Mouse (Mus musculus) naive thymus-derived CD4-positive, alpha-beta T cell, adult 2 months (primary cell): Measurements from ENCODE around the gene Abca2.

Source experiments
- DNase-seq: peaks from one replicate; pipeline ENCODE4 v3.0.0-alpha.2; 2011; ENCODE audit warnings: low read depth

Gene Abca2

DNA sequence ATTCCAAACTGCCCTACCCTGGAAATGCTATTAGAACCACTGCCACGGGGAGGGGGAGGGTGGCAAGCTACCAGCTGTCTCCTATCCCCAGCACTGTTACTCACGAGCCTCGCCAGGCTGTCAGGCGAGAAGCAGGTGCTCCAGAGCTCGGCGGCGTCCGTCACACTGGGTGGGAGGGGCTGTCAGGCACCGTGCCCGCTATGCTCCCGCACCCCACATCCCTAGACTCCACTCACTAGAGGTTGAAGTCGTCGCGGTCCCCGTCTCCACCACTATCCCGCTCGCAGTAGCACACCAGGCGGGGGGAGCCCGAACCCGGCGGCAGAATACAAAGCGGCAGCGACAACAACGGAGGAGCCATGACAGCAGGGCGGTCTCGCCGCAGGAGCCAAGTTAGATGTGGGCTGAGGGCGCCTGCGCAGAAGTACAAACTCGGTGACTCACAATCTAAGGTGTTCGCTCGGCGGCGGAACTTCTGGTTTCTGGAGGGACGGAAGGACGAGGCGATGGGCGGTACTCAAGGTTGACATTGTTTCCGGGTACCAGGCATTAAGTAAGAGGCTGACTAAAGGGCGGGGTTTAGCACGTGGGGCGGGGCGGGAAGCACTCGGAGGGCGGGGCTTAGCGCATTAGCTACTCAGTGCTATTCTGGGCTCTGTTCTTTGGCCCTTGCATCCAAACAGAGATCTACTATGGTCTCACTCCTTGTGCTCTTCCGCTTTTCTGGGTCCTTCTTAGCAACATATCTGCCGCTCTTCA is 32.2 kb downstream of the Abca2 start, which contains the start of gene Paxx:
TSS of gene Paxx (minus strand) at position 544 of the 759 bp plus-strand sequence.
- peak; percentile 99 for DNase-seq

DNA sequence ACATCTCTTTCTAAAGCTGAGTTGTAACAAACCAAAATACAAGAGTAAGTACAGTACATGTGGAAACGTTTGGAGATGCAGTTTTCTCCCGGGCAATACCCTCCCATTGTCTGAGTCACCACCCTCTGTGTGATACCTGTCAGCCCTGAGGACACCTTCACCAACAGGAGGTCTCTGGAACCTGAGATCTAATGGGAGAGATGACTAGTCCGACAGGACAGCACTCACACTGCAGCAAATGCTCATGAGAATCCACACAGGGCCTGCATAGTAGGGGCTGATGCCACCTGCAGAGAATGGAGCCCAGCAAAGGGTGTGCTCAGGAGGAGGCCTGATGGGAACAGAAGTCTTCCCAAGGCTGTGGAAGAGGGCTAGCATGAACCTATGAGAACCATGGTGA is 32.9 kb downstream of the Abca2 start:
- no peak for DNase-seq

DNA sequence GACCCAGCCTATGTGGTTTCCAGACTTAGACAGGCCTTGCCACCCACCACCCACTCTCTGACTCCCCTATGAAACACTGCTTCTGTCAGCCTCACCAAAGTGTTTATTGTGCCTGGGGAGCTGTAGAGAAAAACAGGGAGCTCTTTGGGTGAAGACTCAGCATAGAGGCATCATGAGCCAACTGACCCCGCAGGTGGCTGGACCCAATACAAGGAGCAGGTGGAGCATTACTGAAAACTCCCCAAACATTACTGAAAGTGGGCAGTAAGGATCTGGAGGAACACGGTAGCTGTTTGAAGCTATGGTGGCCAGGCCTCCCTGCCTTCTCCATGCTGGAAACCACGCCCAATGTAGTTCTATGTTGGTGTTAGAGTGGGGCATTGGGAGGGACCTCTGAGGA is 35.1 kb downstream of the Abca2 start:
- DNase-seq: peak; percentile 18

DNA sequence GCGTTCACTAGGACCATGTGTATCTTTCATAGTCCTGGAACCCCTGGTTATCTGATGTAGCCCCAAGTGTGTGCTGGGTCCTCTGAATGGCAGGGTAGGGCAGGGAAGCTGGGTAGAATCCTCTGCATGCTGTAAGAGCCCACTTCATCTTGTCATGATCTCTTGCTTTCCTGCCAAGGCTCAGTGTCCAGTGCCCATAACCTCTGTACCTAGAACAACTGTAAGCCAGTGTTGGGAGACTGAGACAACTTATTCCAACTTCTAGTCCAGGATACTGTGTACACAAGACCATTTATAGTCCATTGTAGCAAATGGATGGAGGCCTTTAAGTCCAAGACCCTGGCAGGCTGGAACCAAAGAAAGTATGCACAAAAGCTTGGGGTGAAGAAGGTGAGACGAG is 36.8 kb downstream of the Abca2 start:
- DNase-seq: no peak

DNA sequence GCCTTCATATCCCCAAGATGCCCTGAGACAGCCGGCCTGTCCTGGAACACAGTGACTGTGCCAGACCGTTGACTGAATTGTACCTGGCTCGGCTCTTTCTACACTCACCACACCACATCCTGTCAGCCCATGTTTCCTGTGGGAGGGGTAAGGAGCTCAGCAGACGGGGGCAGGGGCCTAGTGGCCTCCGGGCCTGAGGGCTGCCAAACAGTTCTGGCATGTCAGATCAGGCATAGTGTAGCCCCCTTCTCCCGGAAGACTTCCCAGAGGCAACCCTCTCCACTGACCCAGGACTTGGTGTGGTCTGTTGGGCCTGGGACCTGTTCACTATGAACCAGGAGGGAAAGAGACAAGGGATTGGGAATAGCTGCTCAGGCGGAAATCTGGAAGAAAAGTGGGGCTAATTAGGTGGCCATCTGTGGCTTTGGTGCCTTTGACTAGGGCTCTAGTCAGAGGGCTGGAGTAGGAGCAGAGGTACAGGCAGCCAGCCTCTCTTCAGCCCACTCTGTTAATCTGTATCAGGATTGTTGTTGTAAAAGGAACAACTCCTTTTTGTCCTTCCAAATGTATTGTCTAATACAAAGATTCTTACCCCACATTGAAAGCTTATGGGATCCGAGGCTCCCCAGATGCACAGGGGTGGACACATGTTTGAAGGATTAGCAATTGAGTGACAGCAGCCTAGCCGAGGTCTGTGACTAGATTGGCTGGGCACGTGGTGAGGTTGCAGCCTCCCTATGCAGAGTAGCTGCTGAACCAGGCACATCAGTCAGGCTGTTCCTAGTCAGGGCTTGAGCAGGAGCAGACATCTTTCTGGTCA is 37.5 kb downstream of the Abca2 start:
- peak; percentile 83 for DNase-seq

DNA sequence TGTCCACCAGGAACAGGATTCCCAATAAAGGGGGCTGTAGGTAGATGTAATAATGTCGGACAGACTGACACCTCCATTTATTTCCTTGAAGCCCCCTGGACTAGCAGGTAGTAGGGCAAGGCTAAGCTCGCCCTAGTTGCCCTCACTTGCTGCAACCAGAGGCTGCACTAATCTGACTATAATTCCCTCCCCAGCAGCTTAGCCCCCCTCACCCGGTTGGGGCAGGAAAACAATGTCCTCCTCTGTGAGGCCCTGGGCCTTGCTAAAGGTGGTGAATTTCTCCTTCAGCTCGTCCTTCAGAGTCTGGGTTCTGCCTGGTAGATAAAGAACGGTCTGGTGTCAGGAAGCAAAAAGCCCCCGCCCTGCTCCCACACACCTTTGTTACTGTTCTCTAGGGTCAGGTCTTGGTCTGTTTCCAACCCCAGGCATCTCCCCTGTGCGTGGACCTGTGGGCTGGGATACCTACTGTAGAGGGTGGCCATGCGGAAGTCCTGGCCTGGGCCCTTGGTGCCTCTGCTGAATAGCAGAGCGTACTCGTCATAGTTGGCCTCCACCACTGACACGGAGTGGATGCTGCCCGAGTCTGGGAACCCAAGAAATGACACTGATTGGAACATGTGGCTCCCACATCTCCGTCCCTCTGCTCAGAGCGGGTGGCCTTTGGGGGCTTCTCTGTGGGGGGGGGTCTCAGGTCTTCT is 39.3 kb downstream of the Abca2 start:
- DNase-seq: peak; percentile 20

DNA sequence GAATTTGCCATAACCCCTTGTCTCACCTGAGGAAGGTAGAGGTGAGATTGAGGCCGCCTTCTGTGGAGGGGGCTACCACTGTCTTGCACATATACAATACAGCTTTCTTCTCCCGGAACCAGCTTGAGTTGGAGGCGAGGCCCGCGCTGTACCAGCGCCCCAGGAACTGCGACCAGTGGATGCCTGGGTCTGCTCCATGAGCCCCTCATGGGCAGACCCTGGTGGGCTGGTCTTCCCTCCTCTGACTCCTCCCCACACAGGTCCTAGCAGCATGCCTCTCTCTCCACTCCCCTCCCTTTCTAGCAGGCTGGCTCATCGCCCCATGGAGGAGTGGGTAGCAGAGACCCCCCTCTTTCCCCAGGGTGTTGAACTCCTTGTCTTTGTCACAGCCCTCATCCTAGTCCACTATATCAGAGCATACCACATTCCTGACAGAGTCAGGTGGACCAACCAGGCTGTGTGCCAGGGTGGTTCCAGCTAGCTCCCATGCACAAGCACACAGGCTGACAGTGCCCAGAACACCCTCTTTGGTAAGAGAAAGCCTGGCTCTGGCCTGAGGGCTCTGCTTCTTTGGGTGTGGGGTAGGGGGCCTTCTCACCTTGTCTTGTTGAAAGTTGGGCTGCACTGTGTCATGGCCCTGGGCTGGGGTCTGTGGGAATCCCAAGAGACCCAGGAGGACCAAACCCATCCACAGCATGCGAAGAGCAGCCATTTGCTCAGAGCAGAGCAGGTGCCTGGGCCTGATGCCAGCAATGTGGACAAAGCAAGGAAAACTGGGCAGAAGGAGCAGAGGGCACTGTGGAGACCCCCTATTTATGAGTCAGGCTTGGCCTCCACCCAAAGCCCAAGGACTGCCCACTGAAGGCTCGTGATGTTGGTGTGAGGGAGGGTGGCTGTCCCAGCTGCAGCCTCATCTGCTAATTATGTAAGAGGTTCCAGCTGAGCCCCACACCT is 40.7 kb downstream of the Abca2 start:
- DNase-seq: no peak

DNA sequence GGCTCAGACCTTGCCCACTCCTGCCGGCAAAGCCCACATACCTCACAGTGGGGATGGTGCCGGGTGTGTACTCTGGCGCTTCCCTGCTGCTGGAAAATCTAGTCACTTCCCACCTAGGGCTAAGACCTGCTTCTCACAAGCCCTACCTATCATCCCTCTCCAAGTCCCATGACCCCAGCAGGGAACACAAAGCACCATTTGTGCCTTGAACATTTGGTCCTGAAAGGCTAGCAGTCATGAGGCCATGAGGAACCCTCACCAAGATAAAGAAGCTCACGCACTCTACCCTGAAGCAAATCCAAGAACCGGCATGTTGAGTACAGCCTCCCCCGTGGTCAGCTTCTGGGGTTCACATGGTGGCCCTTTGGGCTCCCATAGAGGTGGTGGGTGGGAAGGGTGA is 41.5 kb downstream of the Abca2 start, which contains the start of gene Ptgds:
TSS of gene Ptgds (minus strand) at position 78 of the 400 bp plus-strand sequence.
- no peak for DNase-seq

DNA sequence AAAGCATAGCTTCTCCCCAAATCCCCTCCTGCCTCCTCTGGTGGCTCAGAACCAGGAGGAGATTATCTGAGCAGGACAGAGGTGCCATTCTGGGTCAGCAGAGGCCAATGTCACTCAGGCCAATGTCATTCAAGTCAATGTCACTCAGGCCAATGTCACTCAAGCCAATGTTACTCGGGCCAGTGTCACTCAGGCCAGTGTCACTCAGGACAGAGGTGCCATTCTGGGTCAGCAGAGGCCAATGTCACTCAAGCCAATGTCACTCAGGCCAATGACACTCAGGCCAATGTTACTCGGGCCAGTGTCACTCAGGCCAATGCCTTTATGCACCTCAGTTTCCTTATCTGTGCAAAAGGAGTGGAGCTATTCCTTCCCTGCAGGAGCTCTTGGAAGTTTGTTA is 44.0 kb downstream of the Abca2 start:
- DNase-seq: no peak

DNA sequence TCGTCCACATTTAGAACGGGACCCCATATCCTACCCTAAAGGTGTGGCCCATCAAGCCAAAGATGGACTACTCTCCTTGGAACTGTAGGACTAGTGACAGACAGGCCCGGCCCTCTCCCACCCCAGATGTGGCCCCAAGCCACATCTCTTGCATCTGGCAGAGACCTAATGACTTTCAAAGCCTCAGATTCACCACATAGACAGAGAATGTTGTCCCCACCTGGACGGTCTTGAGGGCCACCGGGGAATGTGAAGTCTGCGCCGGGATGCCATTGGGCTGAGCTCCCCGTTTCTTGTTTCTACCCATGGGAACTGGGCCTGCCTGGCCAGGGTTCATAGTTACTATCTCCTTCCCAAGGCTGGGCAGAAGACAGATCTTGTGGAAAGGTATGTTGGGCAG is 49.0 kb downstream of the Abca2 start:
- no peak for DNase-seq

DNA sequence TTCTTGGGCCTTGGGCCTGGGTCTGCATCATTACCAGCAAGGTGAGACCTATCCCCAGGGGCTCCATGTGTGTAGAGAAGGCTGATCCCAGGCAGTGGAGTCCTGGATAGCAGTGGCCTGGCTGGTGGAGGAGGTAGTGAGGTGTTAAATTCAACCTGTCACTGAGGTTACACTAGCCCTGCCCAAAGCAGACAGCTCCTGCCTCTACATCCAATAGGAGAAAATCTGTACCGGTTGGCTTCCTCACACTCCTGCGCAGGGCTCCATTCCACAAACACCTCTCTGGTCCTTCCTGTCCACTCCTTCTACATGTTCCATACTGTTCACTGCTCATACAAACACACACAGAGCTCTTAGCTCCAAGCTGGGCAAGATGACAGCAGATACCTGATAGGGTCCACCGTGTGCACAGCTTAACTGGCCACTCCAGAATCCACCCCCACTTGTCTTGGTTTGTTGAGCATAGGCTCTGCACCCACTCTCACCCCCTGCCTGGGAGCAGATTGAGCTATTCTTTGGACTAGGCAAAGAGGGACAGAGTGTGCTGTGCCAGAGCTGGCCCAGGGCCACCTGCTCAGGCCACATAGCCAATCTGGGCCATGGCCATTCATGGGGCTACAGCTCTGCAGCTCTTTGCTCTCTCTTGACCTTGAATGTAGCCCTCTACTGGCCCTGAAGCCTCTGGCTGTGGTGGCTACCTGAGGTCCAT is 49.6 kb downstream of the Abca2 start:
- DNase-seq: no peak

DNA sequence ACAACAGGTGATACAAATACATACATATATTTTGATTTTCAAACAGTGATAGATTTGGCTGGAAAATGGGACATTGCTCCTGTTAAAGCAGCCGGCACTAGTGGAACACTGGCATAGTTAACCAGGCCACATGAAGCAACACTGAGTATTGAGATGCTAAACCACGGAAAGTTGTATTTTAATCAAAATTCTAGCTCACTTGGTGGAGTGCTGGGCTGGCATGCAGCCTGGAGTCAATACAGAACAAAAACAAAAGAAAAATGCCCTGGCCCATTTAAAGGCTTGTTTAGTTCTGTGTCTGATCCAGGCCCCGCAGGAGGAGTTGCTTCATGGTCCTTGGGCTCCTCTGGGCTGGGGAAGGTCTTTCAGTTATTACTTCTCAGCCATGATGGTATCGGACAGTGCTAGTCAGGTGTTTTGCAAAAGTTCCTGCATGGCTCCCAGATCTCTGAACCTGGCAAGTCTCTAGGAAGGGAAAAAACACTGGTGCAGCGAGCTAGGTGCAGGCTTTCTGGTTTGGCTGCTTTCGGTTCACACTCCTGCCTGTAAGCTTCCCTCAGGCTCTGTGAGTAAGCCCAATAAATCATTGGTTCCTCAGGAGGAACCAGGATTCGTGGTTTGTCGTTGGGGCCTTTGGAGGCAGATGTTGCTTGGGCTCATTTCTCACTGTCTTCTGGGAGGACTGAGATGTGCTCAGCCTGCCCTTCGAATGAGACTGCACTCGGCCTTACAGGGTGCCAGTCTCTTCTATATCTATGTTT is 51.2 kb downstream of the Abca2 start:
- DNase-seq: no peak

DNA sequence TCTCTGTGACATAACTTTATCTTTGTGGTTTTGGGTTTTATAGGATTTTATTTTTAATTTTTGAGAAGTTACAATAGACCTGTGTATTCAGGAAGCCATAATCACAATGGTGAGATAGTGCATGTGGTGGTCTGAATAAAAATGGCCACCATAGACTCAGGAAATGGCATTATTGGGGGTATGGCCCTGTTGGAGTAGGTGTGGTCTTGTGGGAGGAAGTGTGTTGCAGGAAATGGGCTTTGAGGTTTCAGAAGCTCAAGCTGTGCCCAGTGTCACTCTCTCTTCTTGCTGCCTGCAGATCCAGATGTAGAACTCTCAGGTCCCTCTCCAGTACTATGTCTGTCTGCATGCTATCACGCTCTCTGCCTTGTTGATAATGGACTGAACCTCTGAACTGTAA is 52.0 kb downstream of the Abca2 start:
- no peak for DNase-seq

DNA sequence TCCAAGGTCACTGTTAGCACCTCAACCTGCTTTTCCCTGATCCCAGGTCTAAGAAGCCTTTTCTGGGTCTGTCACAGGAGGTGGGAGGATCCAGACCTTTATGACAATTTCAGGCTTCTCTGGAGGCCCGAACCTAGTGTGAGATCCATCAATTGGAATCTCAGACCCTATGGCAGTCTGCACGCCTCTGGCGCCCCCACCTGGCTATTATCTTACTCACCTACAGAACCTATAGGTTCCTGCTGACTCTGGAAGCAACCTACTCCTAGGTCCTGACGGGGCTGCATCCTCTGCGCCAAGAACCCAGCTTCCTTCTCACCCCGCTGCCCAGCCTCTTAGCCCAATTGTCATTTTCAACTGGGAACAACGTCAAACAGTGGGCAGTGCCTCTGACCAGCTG is 54.5 kb downstream of the Abca2 start:
- peak; percentile 92 for DNase-seq

DNA sequence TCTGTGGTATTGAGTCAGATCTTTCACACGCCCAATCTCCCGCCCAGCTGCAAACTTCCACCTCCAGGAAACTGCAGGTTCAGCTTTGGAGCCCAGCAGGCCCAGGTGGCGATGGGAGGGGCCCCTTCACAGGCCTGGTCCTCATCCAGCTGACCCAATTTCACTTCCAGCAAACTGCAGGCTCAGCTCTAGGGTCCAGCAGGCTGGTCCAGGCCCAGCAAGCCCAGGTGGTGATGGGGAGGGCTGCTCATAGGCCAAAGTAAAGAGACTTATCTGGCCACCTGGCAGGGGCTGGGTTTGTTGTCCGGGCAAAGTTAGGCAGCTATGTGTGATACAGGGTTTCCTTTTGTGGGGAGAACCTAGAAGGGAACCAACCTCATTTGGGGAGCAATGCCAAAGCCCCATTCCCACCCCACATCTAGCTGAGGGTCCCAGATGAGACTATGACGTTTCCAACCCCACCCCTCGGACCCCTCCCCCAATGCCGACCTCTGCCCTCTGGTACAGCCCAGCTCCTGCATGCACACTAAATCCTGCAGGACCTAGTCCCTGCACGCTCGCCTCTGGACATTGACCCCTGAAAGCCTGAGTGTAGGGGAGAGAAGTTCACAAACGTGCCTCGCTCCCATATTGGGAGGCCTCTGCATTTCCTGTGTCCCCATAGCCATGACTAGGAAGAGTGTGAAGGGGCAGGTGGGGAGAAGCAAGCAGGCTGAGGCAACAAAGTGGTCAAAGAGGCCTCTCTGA is 56.6 kb downstream of the Abca2 start:
- no peak for DNase-seq

DNA sequence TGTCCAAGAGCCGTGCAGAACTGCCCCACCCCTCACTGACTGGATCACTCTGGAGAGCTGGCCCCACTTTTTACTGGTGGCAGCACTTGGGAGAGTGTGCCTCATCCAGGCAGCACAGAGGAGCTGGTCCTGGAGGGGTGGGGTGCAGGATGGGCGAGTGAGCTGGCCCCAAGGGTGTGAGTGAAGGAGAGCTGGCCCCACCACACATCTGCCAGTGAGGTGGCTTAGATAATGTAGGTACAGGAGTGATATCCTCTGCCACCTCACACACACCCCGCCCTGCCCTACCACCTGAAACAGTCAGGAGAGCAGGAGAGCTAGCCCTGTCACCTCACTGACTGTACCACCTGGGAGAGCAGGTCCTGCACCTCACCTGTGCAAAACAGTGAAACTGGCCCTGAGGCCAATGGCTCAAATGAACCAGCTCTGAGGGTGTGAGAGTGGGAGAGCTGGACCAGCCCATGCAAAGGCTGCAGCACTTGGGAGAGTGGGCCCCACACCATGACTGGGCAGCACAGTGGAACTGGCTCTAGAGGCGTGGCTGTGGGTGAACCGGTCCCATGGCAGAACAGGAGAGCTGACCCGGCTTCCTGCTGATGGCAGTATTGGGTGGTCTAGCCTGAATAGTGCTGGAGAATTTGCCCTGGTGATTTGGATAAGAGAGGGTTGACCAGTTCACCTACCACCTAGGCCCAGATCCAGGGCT is 59.6 kb downstream of the Abca2 start:
- no peak for DNase-seq

DNA sequence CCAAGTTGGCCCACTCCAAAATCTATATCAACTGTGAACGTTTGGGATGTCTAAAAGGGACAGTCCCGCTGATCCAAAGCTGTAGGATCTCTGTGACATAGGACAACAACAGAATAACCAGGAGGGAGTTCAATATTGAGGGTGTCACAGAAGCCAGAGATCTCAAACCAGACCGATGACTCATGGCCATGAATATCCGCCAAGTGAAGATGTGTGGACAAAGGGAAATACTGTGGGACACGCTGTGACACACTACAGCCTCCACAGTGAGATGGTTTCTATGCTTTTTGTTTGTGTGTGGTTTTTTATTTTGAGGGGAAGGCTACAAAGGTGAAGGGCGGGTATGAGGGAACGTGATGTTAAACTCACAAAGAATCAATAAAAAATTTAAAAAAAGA is 60.2 kb downstream of the Abca2 start:
- no peak for DNase-seq

DNA sequence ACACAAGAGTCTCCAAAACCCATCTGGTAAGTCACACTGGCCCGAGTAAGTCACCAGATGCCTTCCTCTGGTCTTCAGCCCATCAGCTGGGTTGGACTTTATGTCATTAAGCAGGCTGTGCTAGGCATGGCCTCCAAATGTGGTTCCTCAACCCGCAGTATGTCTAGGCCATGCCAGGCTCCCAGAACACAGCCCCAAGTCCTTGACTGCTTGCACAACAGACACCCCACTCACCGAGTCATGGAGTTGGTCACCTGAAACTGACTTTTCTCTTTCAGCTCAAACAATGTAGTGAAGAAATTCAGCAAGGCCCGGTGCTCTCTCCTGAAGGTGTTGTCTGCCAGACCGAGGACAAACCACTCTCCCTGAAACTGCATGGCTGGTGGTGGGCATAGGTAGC is 64.5 kb downstream of the Abca2 start:
- DNase-seq: no peak

DNA sequence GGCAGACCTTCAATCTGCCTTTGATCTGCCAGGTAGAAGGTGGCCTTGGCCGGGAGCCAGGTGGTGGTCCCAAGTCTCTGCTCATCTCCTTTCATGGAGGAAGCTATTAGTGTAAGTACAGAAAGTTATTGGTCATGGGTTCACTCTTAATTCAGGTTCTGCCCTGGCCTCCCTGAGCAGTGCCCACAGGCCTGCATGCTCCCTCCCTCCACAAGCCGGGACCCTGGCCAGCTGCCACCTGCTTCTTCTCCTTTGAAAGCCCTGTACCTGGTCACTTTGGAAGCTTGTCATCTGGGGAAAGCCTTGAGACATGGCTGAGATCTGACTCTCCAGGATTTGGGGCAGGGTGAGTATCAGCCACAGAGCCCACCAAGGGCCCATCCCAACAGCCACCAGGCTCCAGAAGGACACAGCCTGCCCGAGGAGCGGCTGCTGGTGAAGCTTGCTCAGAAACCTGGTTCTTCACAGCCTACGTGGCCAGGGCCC is 65.0 kb downstream of the Abca2 start, which contains the start of gene Lcn12:
TSS of gene Lcn12 (minus strand) at position 436 of the 486 bp plus-strand sequence.
- DNase-seq: no peak
